Mouse (Mus musculus): ENCODE data around the gene Rexo2. TPM values are rescaled to one million over a fixed set of nuclear protein-coding genes. Genes with fewer than 3 reads are reported as not detected.
"Not testable (repeated sequence)": the region's sequence is repeated elsewhere in the genome, so short reads cannot be mapped to it uniquely, and the experiment has no call there.

Gene Rexo2
- 119 and 120 TPM in 2 replicates for polyA plus RNA-seq (2015; fragmentation: Nextera tagmentation; extraction: Ambion mirVana)

DNA sequence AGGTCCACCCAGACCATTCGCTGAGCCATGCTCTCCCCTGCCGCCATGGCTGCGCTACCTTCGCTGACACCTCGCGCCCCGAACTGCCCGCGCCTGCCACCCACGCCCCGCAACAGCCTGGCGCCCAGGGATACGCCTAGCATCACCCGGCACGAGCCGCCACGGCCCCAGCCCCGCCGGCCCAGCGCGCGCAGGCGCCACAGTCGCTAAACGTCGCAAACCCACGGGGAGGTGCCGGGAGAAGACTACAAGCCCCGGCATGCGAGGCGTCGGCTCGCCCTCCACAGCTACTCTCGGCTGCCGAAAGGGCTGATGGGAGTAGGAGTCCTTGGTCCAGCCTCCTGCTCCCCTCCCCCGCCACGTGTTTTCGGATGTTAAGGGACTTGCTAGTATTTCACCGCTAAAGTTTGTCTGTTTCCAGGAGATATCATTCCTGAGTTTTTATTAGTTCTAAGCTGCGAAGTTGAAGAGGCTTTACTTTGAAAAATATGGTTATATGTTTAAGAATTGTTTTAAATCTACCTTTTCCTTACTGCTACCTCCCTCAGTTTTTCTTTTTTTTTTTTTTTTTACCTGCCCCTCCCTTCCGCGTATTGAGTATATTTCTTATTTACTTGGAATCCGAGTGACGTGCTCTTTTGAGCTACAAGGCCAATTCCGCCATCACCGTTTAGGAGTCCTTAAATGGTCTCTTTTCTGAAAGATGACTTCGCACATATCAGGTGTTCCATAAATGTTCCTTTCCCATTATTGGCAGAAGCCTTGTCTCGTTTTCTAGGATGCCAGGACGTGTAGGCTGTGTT is at the start of gene Rexo2:
Gene Rexo2 (minus strand): TSS at position 213 of the 803 bp plus-strand sequence.
- ATAC-seq: peak; percentile 100
- no peaks in the 10 kb centered on the region for H3K36me3 ChIP-seq (ENCODE audit: control insufficient read depth, insufficient read depth, low read length)
- H3K9ac ChIP-seq (ENCODE audit: low read depth, low read length): peak within 1 kb of the TSS; percentile 86
- WGBS: under 1% methylated on average over 49 of the region's 49 CpGs
- H3K4me1 ChIP-seq (ENCODE audit: control insufficient read depth, insufficient read depth, low read length): peaks cover 10% of the 10 kb centered on the region
- H3K9me3 ChIP-seq (replicated peaks; ENCODE audit: control insufficient read depth, low read length, poor library complexity, severe bottlenecking): no peaks in the 10 kb centered on the region
- H3K4me3 ChIP-seq (ENCODE audit: low read depth, low read length): peak within 1 kb of the TSS; percentile 95
- H3K4me2 ChIP-seq (ENCODE audit: low read length): peak within 1 kb of the TSS; percentile 93
- no peaks in the 10 kb centered on the region for H3K27me3 ChIP-seq (ENCODE audit: control insufficient read depth, insufficient read depth, low read depth, low read length)
- no peak within 1 kb of the TSS for H3K27ac ChIP-seq (ENCODE audit: low read length)

DNA sequence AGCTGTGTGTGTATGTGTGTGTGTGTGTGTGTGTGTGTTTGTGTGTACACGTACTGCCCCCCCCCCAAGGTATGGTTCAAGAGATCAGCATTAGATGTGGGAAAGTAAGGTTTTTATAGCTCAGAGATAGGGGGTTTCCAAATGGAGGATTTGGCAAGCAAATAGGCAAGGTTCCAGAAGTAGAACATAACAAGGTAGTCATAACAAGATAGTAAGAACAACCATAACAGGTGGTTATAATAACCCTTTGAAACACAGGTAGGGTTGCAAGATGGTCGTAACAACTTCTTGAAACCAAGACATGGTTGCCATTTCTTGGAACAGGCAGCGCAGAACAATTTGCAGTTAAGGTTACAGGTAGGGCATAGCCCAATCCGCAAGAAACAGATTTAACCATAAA is 46.1 kb upstream of the Rexo2 start:
- Histone ChIP-seq H3K4me1 (ENCODE audit: control insufficient read depth, insufficient read depth, low read length) (no peaks in the 10 kb centered on the region), H3K4me2 (ENCODE audit: low read length) (no peak overlapping the region), H3K9ac (ENCODE audit: low read depth, low read length) (no peak overlapping the region), H3K9me3 (replicated peaks; ENCODE audit: control insufficient read depth, low read length, poor library complexity, severe bottlenecking) (no peaks in the 10 kb centered on the region), H3K27ac (ENCODE audit: low read length) (no peak overlapping the region), H3K36me3 (ENCODE audit: control insufficient read depth, insufficient read depth, low read length) (no peaks in the 10 kb centered on the region), H3K27me3 (ENCODE audit: control insufficient read depth, insufficient read depth, low read depth, low read length) (no peaks in the 10 kb centered on the region), H3K4me3 (ENCODE audit: low read depth, low read length) (no peak overlapping the region)
- ATAC-seq: no peak
- WGBS: 89% methylated on average over 4 of the region's 4 CpGs

DNA sequence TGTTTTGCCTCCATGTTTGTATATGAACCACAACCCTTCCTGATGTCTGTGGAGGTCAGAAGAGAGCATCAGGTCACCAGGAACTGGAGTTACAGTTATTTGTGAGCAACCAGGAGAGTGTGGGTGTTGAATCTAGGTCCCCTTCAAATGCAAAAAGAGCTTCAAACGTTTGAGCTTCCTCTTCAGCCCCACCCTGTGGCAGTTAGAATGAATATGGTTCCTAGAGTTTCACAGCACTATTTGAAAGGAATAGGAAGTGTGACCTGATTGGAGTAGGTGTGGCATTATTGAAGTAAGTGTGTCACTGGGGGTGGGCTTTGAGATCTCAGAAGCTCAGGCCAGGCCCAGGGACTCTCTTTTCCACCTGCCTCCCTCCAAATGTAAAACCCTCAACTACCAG is 45.1 kb upstream of the Rexo2 start:
- no peak for ATAC-seq
- no peaks in the 10 kb centered on the region for H3K9me3 ChIP-seq (replicated peaks; ENCODE audit: control insufficient read depth, low read length, poor library complexity, severe bottlenecking)
- no peak overlapping the region for H3K4me3 ChIP-seq (ENCODE audit: low read depth, low read length)
- no peak overlapping the region for H3K9ac ChIP-seq (ENCODE audit: low read depth, low read length)
- WGBS: 13% methylated on average over 1 of the region's 1 CpGs
- no peaks in the 10 kb centered on the region for H3K4me1 ChIP-seq (ENCODE audit: control insufficient read depth, insufficient read depth, low read length)
- H3K36me3 ChIP-seq (ENCODE audit: control insufficient read depth, insufficient read depth, low read length): no peaks in the 10 kb centered on the region
- H3K27ac ChIP-seq (ENCODE audit: low read length): no peak overlapping the region
- no peak overlapping the region for H3K4me2 ChIP-seq (ENCODE audit: low read length)
- H3K27me3 ChIP-seq (ENCODE audit: control insufficient read depth, insufficient read depth, low read depth, low read length): no peaks in the 10 kb centered on the region

- not testable (repeated sequence) for H3K4me1 ChIP-seq (ENCODE audit: control insufficient read depth, insufficient read depth, low read length); H3K4me2 ChIP-seq (ENCODE audit: low read length); H3K4me3 ChIP-seq (ENCODE audit: low read depth, low read length); H3K36me3 ChIP-seq (ENCODE audit: control insufficient read depth, insufficient read depth, low read length); H3K9me3 ChIP-seq (replicated peaks; ENCODE audit: control insufficient read depth, low read length, poor library complexity, severe bottlenecking); H3K27ac ChIP-seq (ENCODE audit: low read length); H3K27me3 ChIP-seq (ENCODE audit: control insufficient read depth, insufficient read depth, low read depth, low read length); ATAC-seq; H3K9ac ChIP-seq (ENCODE audit: low read depth, low read length)
- WGBS: no CpG with 5 or more reads among the region's 7 CpGs
Observed at GRCm38 (mm10) chr9:48520405-48520804, 40.0 kb upstream of the Rexo2 start.

- H3K36me3 ChIP-seq (ENCODE audit: control insufficient read depth, insufficient read depth, low read length): no peaks in the 10 kb centered on the region
- H3K4me2 ChIP-seq (ENCODE audit: low read length): peak overlapping the region; percentile 47
- H3K4me3 ChIP-seq (ENCODE audit: low read depth, low read length): peak overlapping the region; percentile 7; the same call in 1 of the 2 replicates
- H3K27me3 ChIP-seq (ENCODE audit: control insufficient read depth, insufficient read depth, low read depth, low read length): no peaks in the 10 kb centered on the region
- ATAC-seq: peak; percentile 39; the same call in 1 of the 2 replicates
- WGBS: 42% methylated on average over 19 of the region's 19 CpGs
- peaks cover 5% of the 10 kb centered on the region for H3K4me1 ChIP-seq (ENCODE audit: control insufficient read depth, insufficient read depth, low read length)
- H3K9me3 ChIP-seq (replicated peaks; ENCODE audit: control insufficient read depth, low read length, poor library complexity, severe bottlenecking): no peaks in the 10 kb centered on the region
- peak overlapping the region; percentile 54; the same call in 1 of the 2 replicates for H3K9ac ChIP-seq (ENCODE audit: low read depth, low read length)
- H3K27ac ChIP-seq (ENCODE audit: low read length): peak overlapping the region; percentile 67
Observed at GRCm38 (mm10) chr9:48517372-48518130, 37.1 kb upstream of the Rexo2 start.

- WGBS: 59% methylated on average over 11 of the region's 11 CpGs
- Histone ChIP-seq H3K4me2 (ENCODE audit: low read length) (peak overlapping the region; percentile 47), H3K27me3 (ENCODE audit: control insufficient read depth, insufficient read depth, low read depth, low read length) (no peaks in the 10 kb centered on the region), H3K9ac (ENCODE audit: low read depth, low read length) (no peak overlapping the region), H3K4me1 (ENCODE audit: control insufficient read depth, insufficient read depth, low read length) (peaks cover 5% of the 10 kb centered on the region), H3K4me3 (ENCODE audit: low read depth, low read length) (peak overlapping the region; percentile 7; the same call in 1 of the 2 replicates), H3K27ac (ENCODE audit: low read length) (peak overlapping the region; percentile 67), H3K9me3 (replicated peaks; ENCODE audit: control insufficient read depth, low read length, poor library complexity, severe bottlenecking) (no peaks in the 10 kb centered on the region), H3K36me3 (ENCODE audit: control insufficient read depth, insufficient read depth, low read length) (no peaks in the 10 kb centered on the region)
- no peak for ATAC-seq
Observed at GRCm38 (mm10) chr9:48516615-48517371, 36.4 kb upstream of the Rexo2 start.

DNA sequence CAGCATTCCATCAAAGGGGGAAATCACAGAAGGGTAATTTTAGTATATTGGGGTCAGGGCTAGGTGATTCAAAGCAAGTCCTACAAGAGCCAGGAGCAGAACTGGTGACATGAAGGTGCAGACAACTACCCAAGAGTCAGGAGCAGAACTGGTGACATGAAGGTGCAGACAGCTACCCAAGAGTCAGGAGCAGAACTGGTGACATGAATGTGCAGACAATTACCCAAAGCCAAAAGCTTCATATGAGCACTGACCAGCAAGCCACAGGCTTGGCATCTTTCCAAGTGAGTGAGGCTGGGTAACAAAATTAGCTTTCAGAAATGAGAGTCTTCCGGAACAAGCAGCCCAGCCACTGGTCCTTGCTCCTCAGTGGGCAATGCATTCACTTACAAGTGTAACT is 34.9 kb upstream of the Rexo2 start:
- Histone ChIP-seq H3K4me3 (ENCODE audit: low read depth, low read length) (no peak overlapping the region), H3K27me3 (ENCODE audit: control insufficient read depth, insufficient read depth, low read depth, low read length) (no peaks in the 10 kb centered on the region), H3K4me2 (ENCODE audit: low read length) (no peak overlapping the region), H3K9ac (ENCODE audit: low read depth, low read length) (no peak overlapping the region), H3K36me3 (ENCODE audit: control insufficient read depth, insufficient read depth, low read length) (no peaks in the 10 kb centered on the region), H3K27ac (ENCODE audit: low read length) (no peak overlapping the region), H3K4me1 (ENCODE audit: control insufficient read depth, insufficient read depth, low read length) (peaks cover 5% of the 10 kb centered on the region), H3K9me3 (replicated peaks; ENCODE audit: control insufficient read depth, low read length, poor library complexity, severe bottlenecking) (no peaks in the 10 kb centered on the region)
- 57% methylated on average over 1 of the region's 1 CpGs for WGBS
- no peak for ATAC-seq

DNA sequence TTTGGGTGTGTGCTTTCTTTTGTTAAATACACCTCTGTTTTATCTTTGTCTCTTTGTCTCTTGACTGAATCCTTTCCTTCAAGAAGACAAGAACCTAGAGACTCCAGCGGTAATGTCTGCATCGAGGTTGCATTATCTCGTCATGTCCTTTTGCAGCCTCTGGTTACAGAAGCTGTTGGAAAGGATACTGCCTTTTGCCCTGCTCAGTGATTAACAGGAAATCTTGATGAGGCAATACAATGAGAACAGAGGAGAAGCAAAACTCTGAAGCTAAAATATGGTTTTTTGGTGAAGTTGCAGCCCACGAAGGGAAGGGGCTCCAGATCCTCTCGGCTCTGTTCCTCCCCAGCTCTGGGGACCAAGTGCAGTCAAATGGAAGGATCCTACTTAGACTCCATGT is 29.7 kb upstream of the Rexo2 start:
- H3K27me3 ChIP-seq (ENCODE audit: control insufficient read depth, insufficient read depth, low read depth, low read length): no peaks in the 10 kb centered on the region
- no peaks in the 10 kb centered on the region for H3K9me3 ChIP-seq (replicated peaks; ENCODE audit: control insufficient read depth, low read length, poor library complexity, severe bottlenecking)
- no peak overlapping the region for H3K27ac ChIP-seq (ENCODE audit: low read length)
- no peak overlapping the region for H3K4me3 ChIP-seq (ENCODE audit: low read depth, low read length)
- no peaks in the 10 kb centered on the region for H3K36me3 ChIP-seq (ENCODE audit: control insufficient read depth, insufficient read depth, low read length)
- ATAC-seq: no peak
- H3K4me1 ChIP-seq (ENCODE audit: control insufficient read depth, insufficient read depth, low read length): no peaks in the 10 kb centered on the region
- H3K4me2 ChIP-seq (ENCODE audit: low read length): no peak overlapping the region
- 87% methylated on average over 5 of the region's 5 CpGs for WGBS
- H3K9ac ChIP-seq (ENCODE audit: low read depth, low read length): no peak overlapping the region

All from midbrain, embryonic 16.5 days (tissue).